Mouse (Mus musculus): Measurements from ENCODE around the gene Rerg. TPM values are rescaled to one million over a fixed set of nuclear protein-coding genes. Genes with fewer than 3 reads are reported as not detected.

Gene Rerg
- total RNA-seq, 1 experiment from 2014 or later, result not detected

GRCm38 (mm10) chr6:137141247-137141820 is 29.0 kb downstream of the Rerg start:
- ATAC-seq (replicated peaks; ENCODE audit: insufficient number of reproducible peaks, low FRiP score, low TSS enrichment, poor library complexity, severe bottlenecking), result no peak

GRCm38 (mm10) chr6:137138822-137139221 is 31.5 kb downstream of the Rerg start:
- no peak for ATAC-seq (replicated peaks; ENCODE audit: insufficient number of reproducible peaks, low FRiP score, low TSS enrichment, poor library complexity, severe bottlenecking)

- no peak for ATAC-seq (replicated peaks; ENCODE audit: insufficient number of reproducible peaks, low FRiP score, low TSS enrichment, poor library complexity, severe bottlenecking)
Measured at GRCm38 (mm10) chr6:137138391-137138790, 31.9 kb downstream of the Rerg start.

GRCm38 (mm10) chr6:137136401-137136800 is 33.9 kb downstream of the Rerg start:
- ATAC-seq (replicated peaks; ENCODE audit: insufficient number of reproducible peaks, low FRiP score, low TSS enrichment, poor library complexity, severe bottlenecking), result no peak

- no peak for ATAC-seq (replicated peaks; ENCODE audit: insufficient number of reproducible peaks, low FRiP score, low TSS enrichment, poor library complexity, severe bottlenecking)
Measured at GRCm38 (mm10) chr6:137135506-137136391, 34.5 kb downstream of the Rerg start.

- no peak for ATAC-seq (replicated peaks; ENCODE audit: insufficient number of reproducible peaks, low FRiP score, low TSS enrichment, poor library complexity, severe bottlenecking)
Measured at GRCm38 (mm10) chr6:137131794-137132193, 38.5 kb downstream of the Rerg start.

- ATAC-seq (replicated peaks; ENCODE audit: insufficient number of reproducible peaks, low FRiP score, low TSS enrichment, poor library complexity, severe bottlenecking), result no peak
Measured at GRCm38 (mm10) chr6:137131349-137131748, 38.9 kb downstream of the Rerg start.

- no peak for ATAC-seq (replicated peaks; ENCODE audit: insufficient number of reproducible peaks, low FRiP score, low TSS enrichment, poor library complexity, severe bottlenecking)
Measured at GRCm38 (mm10) chr6:137126861-137127260, 43.4 kb downstream of the Rerg start.

- ATAC-seq (replicated peaks; ENCODE audit: insufficient number of reproducible peaks, low FRiP score, low TSS enrichment, poor library complexity, severe bottlenecking), result no peak
Measured at GRCm38 (mm10) chr6:137126224-137126623, 44.1 kb downstream of the Rerg start.

GRCm38 (mm10) chr6:137125433-137125832 is 44.9 kb downstream of the Rerg start:
- ATAC-seq (replicated peaks; ENCODE audit: insufficient number of reproducible peaks, low FRiP score, low TSS enrichment, poor library complexity, severe bottlenecking), result no peak

GRCm38 (mm10) chr6:137125006-137125405 is 45.3 kb downstream of the Rerg start:
- no peak for ATAC-seq (replicated peaks; ENCODE audit: insufficient number of reproducible peaks, low FRiP score, low TSS enrichment, poor library complexity, severe bottlenecking)

- ATAC-seq (replicated peaks; ENCODE audit: insufficient number of reproducible peaks, low FRiP score, low TSS enrichment, poor library complexity, severe bottlenecking), result no peak
Measured at GRCm38 (mm10) chr6:137116849-137117473, 53.3 kb downstream of the Rerg start.

- ATAC-seq (replicated peaks; ENCODE audit: insufficient number of reproducible peaks, low FRiP score, low TSS enrichment, poor library complexity, severe bottlenecking), result no peak
Measured at GRCm38 (mm10) chr6:137114859-137115258, 55.4 kb downstream of the Rerg start.

- no peak for ATAC-seq (replicated peaks; ENCODE audit: insufficient number of reproducible peaks, low FRiP score, low TSS enrichment, poor library complexity, severe bottlenecking)
Measured at GRCm38 (mm10) chr6:137111266-137111813, 59.0 kb downstream of the Rerg start.

GRCm38 (mm10) chr6:137110778-137111174 is 59.5 kb downstream of the Rerg start:
- ATAC-seq (replicated peaks; ENCODE audit: insufficient number of reproducible peaks, low FRiP score, low TSS enrichment, poor library complexity, severe bottlenecking), result no peak

GRCm38 (mm10) chr6:137109811-137110777 is 60.2 kb downstream of the Rerg start:
- no peak for ATAC-seq (replicated peaks; ENCODE audit: insufficient number of reproducible peaks, low FRiP score, low TSS enrichment, poor library complexity, severe bottlenecking)

GRCm38 (mm10) chr6:137105285-137105684 is 65.0 kb downstream of the Rerg start:
- ATAC-seq (replicated peaks; ENCODE audit: insufficient number of reproducible peaks, low FRiP score, low TSS enrichment, poor library complexity, severe bottlenecking), result no peak

GRCm38 (mm10) chr6:137102662-137103179 is 67.6 kb downstream of the Rerg start:
- ATAC-seq (replicated peaks; ENCODE audit: insufficient number of reproducible peaks, low FRiP score, low TSS enrichment, poor library complexity, severe bottlenecking), result no peak
